Mouse (Mus musculus) kidney, embryonic 16.5 days (tissue): ENCODE data around the gene Adamts12. TPM values are rescaled to one million over a fixed set of nuclear protein-coding genes. Genes with fewer than 3 reads are reported as not detected.
A peak's percentile ranks its signal among the peaks of the same experiment; 100 is the strongest.

Source experiments
- ATAC-seq: fragments of 200-750 bp; cut with Nextera tagmentation; 2 replicates; pipeline ENCODE4 v1.8.0; 2017; ENCODE audit warnings: moderate TSS enrichment; ENCODE audit not compliant: low FRiP score, low TSS enrichment
- H3K27ac ChIP-seq: fragments of 300-500 bp; sonication (generic); 2 replicates; pipeline ENCODE4 v1.5.1; 2014; ENCODE audit warnings: low read length
- H3K27me3 ChIP-seq: fragments of 300-500 bp; sonication (generic); 2 replicates; pipeline ENCODE4 v1.6.1; 2014; ENCODE audit warnings: low read length, control low read depth, mixed read lengths; ENCODE audit not compliant: insufficient read depth
- H3K36me3 ChIP-seq: fragments of 300-500 bp; sonication (generic); 2 replicates; pipeline ENCODE4 v1.6.1; 2014; ENCODE audit warnings: low read length, control low read depth, mixed read lengths; ENCODE audit not compliant: insufficient read depth
- H3K4me1 ChIP-seq: fragments of 300-500 bp; sonication (generic); 2 replicates; pipeline ENCODE4 v1.6.1; 2014; ENCODE audit warnings: low read length, control low read depth, mixed read lengths; ENCODE audit not compliant: insufficient read depth
- H3K4me2 ChIP-seq: fragments of 300-500 bp; sonication (generic); replicated peaks from 2 replicates; pipeline ENCODE4 v1.6.1; 2014; ENCODE audit warnings: low read depth, low read length
- H3K4me3 ChIP-seq: fragments of 300-500 bp; sonication (generic); 2 replicates; pipeline ENCODE4 v1.5.1; 2014; ENCODE audit warnings: mild to moderate bottlenecking, low read length
- H3K9ac ChIP-seq: fragments of 300-500 bp; sonication (generic); replicated peaks from 2 replicates; pipeline ENCODE4 v1.6.1; 2014; ENCODE audit warnings: low read length
- H3K9me3 ChIP-seq: fragments of 300-500 bp; sonication (generic); 2 replicates; pipeline ENCODE4 v1.6.1; 2016; ENCODE audit warnings: low read length, control low read depth
- WGBS: fragments of 180-500 bp; shearing (Covaris S2); extraction: QIAGEN DNeasy Blood & Tissue Kit; methylation state at CpG from one replicate; pipeline ENCODE4 v1.1.7; 2014; 5-methylcytosine and 5-hydroxymethylcytosine counted together
- polyA plus RNA-seq: library from polyadenylated mRNA; unstranded; fragments of >200 nt; fragmentation: Nextera tagmentation; extraction: Ambion mirVana; gene quantifications from 2 replicates; pipeline ENCODE4 v1.2.1, GENCODE M21; 2015

Adamts12 gene
- polyA plus RNA-seq, 1 experiment from 2014 or later = 3.6 TPM

- no peaks in the 10 kb centered on the region for H3K9me3 ChIP-seq
- ATAC-seq = no peak
These were observed 34.4 kb downstream of the Adamts12 start for GRCm38 (mm10) chr15:11098940-11099339.

GRCm38 (mm10) chr15:11100917-11101316 lies 36.3 kb downstream of the Adamts12 start:
- Histone ChIP-seq H3K4me3 (no peak overlapping the region), H3K4me1 (0 out of 2 replicates have a peak, but pooled peaks cover 8% of the 10 kb centered on the region), H3K9ac (no peak overlapping the region), H3K4me2 (no peak overlapping the region), H3K9me3 (no peaks in the 10 kb centered on the region), H3K27me3 (no peaks in the 10 kb centered on the region), H3K27ac (no peak overlapping the region), H3K36me3 (no peaks in the 10 kb centered on the region)
- no peak for ATAC-seq
- WGBS = 72% methylated on average over 4 of the region's 4 CpGs

More at GRCm38 (mm10) chr15:11098940-11099339, 34.4 kb downstream of the Adamts12 start:
- Histone ChIP-seq H3K27ac (peak overlapping the region; percentile 61), H3K9ac (no peak overlapping the region), H3K4me1 (0 out of 2 replicates have a peak, but pooled peaks cover 8% of the 10 kb centered on the region), H3K36me3 (no peaks in the 10 kb centered on the region), H3K27me3 (no peaks in the 10 kb centered on the region), H3K4me3 (no peak overlapping the region), H3K4me2 (no peak overlapping the region)
- whole genome bisulfite sequencing = 47% methylated on average over 7 of the region's 7 CpGs

GRCm38 (mm10) chr15:11105101-11105500 lies 40.5 kb downstream of the Adamts12 start:
- 66% methylated on average over 2 of the region's 2 CpGs for WGBS
- no peaks in the 10 kb centered on the region for H3K9me3 ChIP-seq
- H3K4me2 ChIP-seq = no peak overlapping the region
- H3K27ac ChIP-seq = no peak overlapping the region
- no peaks in the 10 kb centered on the region for H3K4me1 ChIP-seq
- H3K36me3 ChIP-seq = no peaks in the 10 kb centered on the region
- no peak overlapping the region for H3K4me3 ChIP-seq
- no peaks in the 10 kb centered on the region for H3K27me3 ChIP-seq
- no peak overlapping the region for H3K9ac ChIP-seq
- ATAC-seq = no peak

GRCm38 (mm10) chr15:11107376-11107775 lies 42.8 kb downstream of the Adamts12 start:
- ATAC-seq = no peak
- Histone ChIP-seq H3K36me3 (no peaks in the 10 kb centered on the region), H3K9ac (no peak overlapping the region), H3K4me3 (no peak overlapping the region), H3K9me3 (no peaks in the 10 kb centered on the region), H3K27me3 (no peaks in the 10 kb centered on the region), H3K4me2 (no peak overlapping the region), H3K4me1 (no peaks in the 10 kb centered on the region), H3K27ac (no peak overlapping the region)
- 78% methylated on average over 5 of the region's 5 CpGs for WGBS

GRCm38 (mm10) chr15:11114631-11115197 lies 50.1 kb downstream of the Adamts12 start:
- Histone ChIP-seq H3K27me3 (no peaks in the 10 kb centered on the region), H3K9ac (no peak overlapping the region), H3K9me3 (no peaks in the 10 kb centered on the region), H3K4me2 (no peak overlapping the region), H3K4me3 (no peak overlapping the region), H3K27ac (no peak overlapping the region), H3K36me3 (no peaks in the 10 kb centered on the region), H3K4me1 (no peaks in the 10 kb centered on the region)
- 61% methylated on average over 8 of the region's 8 CpGs for WGBS
- no peak for ATAC-seq

GRCm38 (mm10) chr15:11116303-11116702 lies 51.7 kb downstream of the Adamts12 start:
- Histone ChIP-seq H3K9me3 (no peaks in the 10 kb centered on the region), H3K27ac (no peak overlapping the region), H3K9ac (no peak overlapping the region), H3K36me3 (no peaks in the 10 kb centered on the region), H3K4me2 (no peak overlapping the region), H3K4me1 (no peaks in the 10 kb centered on the region), H3K27me3 (no peaks in the 10 kb centered on the region), H3K4me3 (no peak overlapping the region)
- WGBS = 43% methylated on average over 2 of the region's 2 CpGs
- no peak for ATAC-seq

- H3K4me2 ChIP-seq = no peak overlapping the region
- H3K27me3 ChIP-seq = no peaks in the 10 kb centered on the region
- ATAC-seq = no peak
- H3K4me3 ChIP-seq = no peak overlapping the region
- H3K36me3 ChIP-seq = no peaks in the 10 kb centered on the region
- no peak overlapping the region for H3K27ac ChIP-seq
- H3K9ac ChIP-seq = no peak overlapping the region
- WGBS = 83% methylated on average over 3 of the region's 3 CpGs
- no peaks in the 10 kb centered on the region for H3K4me1 ChIP-seq
- H3K9me3 ChIP-seq = no peaks in the 10 kb centered on the region
These were observed 52.3 kb downstream of the Adamts12 start for GRCm38 (mm10) chr15:11116853-11117252.

GRCm38 (mm10) chr15:11118371-11118770 lies 53.8 kb downstream of the Adamts12 start:
- no peak overlapping the region for H3K9ac ChIP-seq
- H3K27me3 ChIP-seq = no peaks in the 10 kb centered on the region
- H3K4me2 ChIP-seq = no peak overlapping the region
- no peak for ATAC-seq
- H3K36me3 ChIP-seq = no peaks in the 10 kb centered on the region
- H3K4me1 ChIP-seq = no peaks in the 10 kb centered on the region
- no peak overlapping the region for H3K27ac ChIP-seq
- H3K4me3 ChIP-seq = no peak overlapping the region
- H3K9me3 ChIP-seq = no peaks in the 10 kb centered on the region

GRCm38 (mm10) chr15:11121721-11122120 lies 57.1 kb downstream of the Adamts12 start:
- H3K4me3 ChIP-seq = no peak overlapping the region
- no peak overlapping the region for H3K4me2 ChIP-seq
- H3K27ac ChIP-seq = no peak overlapping the region
- H3K36me3 ChIP-seq = no peaks in the 10 kb centered on the region
- H3K9ac ChIP-seq = no peak overlapping the region
- H3K27me3 ChIP-seq = no peaks in the 10 kb centered on the region
- 61% methylated on average over 1 of the region's 1 CpGs for WGBS
- H3K9me3 ChIP-seq = no peaks in the 10 kb centered on the region
- ATAC-seq = no peak
- H3K4me1 ChIP-seq = no peaks in the 10 kb centered on the region

GRCm38 (mm10) chr15:11125361-11125760 lies 60.8 kb downstream of the Adamts12 start:
- H3K9me3 ChIP-seq = no peaks in the 10 kb centered on the region
- H3K9ac ChIP-seq = no peak overlapping the region
- no peak overlapping the region for H3K4me3 ChIP-seq
- H3K4me2 ChIP-seq = no peak overlapping the region
- no peaks in the 10 kb centered on the region for H3K4me1 ChIP-seq
- H3K27me3 ChIP-seq = no peaks in the 10 kb centered on the region
- H3K27ac ChIP-seq = no peak overlapping the region
- ATAC-seq = no peak
- H3K36me3 ChIP-seq = no peaks in the 10 kb centered on the region
